Mouse (Mus musculus) hindbrain, embryonic 13.5 days (tissue): Measurements from ENCODE around the gene Ncoa7. TPM values are rescaled to one million over a fixed set of nuclear protein-coding genes. Genes with fewer than 3 reads are reported as not detected.

Experiments
- ATAC-seq: fragments of 200-750 bp; cut with Nextera tagmentation; 2 replicates; pipeline ENCODE4 v1.8.0; 2017; ENCODE audit warnings: moderate TSS enrichment; ENCODE audit not compliant: low FRiP score
- H3K27ac ChIP-seq: fragments of 300-500 bp; sonication (generic); 2 replicates; pipeline ENCODE4 v1.5.1; 2015; ENCODE audit warnings: inconsistent platforms, mild to moderate bottlenecking, moderate library complexity
- H3K27me3 ChIP-seq: fragments of 300-500 bp; sonication (generic); 2 replicates; pipeline ENCODE4 v1.6.1; 2015; ENCODE audit warnings: mild to moderate bottlenecking, inconsistent platforms
- H3K36me3 ChIP-seq: fragments of 300-500 bp; sonication (generic); 2 replicates; pipeline ENCODE4 v1.6.1; 2015; ENCODE audit warnings: mild to moderate bottlenecking, inconsistent platforms
- H3K4me1 ChIP-seq: fragments of 300-500 bp; sonication (generic); replicated peaks from 2 replicates; pipeline ENCODE4 v1.6.1; 2015; ENCODE audit warnings: inconsistent platforms
- H3K4me2 ChIP-seq: fragments of 300-500 bp; sonication (generic); 2 replicates; pipeline ENCODE4 v1.6.1; 2015; ENCODE audit warnings: inconsistent platforms, mild to moderate bottlenecking, moderate library complexity
- H3K4me3 ChIP-seq: fragments of 300-500 bp; sonication (generic); 2 replicates; pipeline ENCODE4 v1.5.1; 2015; ENCODE audit warnings: mild to moderate bottlenecking, inconsistent platforms
- H3K9ac ChIP-seq: fragments of 300-500 bp; sonication (generic); 2 replicates; pipeline ENCODE4 v1.6.1; 2015; ENCODE audit warnings: mild to moderate bottlenecking, inconsistent platforms
- H3K9me3 ChIP-seq: fragments of 300-500 bp; sonication (generic); 2 replicates; pipeline ENCODE4 v1.6.1; 2016; ENCODE audit warnings: inconsistent platforms
- WGBS: fragments of 180-500 bp; shearing (Covaris S2); methylation state at CpG from one replicate; pipeline ENCODE4 v1.1.7; 2015; 5-methylcytosine and 5-hydroxymethylcytosine counted together
- polyA plus RNA-seq: library from polyadenylated mRNA; unstranded; fragments of >200 nt; fragmentation: Nextera tagmentation; extraction: Ambion mirVana; gene quantifications from 2 replicates; pipeline ENCODE4 v1.2.1, GENCODE M21; 2015

Gene Ncoa7
- polyA plus RNA-seq, 1 experiment from 2014 or later = 12.6 TPM

GRCm38 (mm10) chr10:30729157-30730096 is 73.7 kb downstream of the Ncoa7 start:
- Histone ChIP-seq H3K36me3 (no peaks in the 10 kb centered on the region), H3K4me2 (no peak overlapping the region), H3K27ac (no peak overlapping the region), H3K4me3 (no peak overlapping the region), H3K9me3 (no peaks in the 10 kb centered on the region), H3K27me3 (no peaks in the 10 kb centered on the region), H3K4me1 (no peaks in the 10 kb centered on the region), H3K9ac (no peak overlapping the region)
- ATAC-seq = no peak
- WGBS = 87% methylated on average over 5 of the region's 5 CpGs

- no peak overlapping the region for H3K4me2 ChIP-seq
- no peaks in the 10 kb centered on the region for H3K9me3 ChIP-seq
- H3K9ac ChIP-seq = no peak overlapping the region
- no peak for ATAC-seq
- WGBS = 100% methylated on average over 1 of the region's 1 CpGs
- no peaks in the 10 kb centered on the region for H3K4me1 ChIP-seq
- H3K27me3 ChIP-seq = no peaks in the 10 kb centered on the region
- no peak overlapping the region for H3K4me3 ChIP-seq
- no peak overlapping the region for H3K27ac ChIP-seq
- peaks cover 9% of the 10 kb centered on the region; the same call in 1 of the 2 replicates for H3K36me3 ChIP-seq
Measured at GRCm38 (mm10) chr10:30723014-30723413, 80.1 kb downstream of the Ncoa7 start.

- 86% methylated on average over 3 of the region's 3 CpGs for WGBS
- 0 out of 2 replicates have a peak, but pooled peaks have one; percentile 3 for ATAC-seq
- Histone ChIP-seq H3K27ac (no peak overlapping the region), H3K4me3 (no peak overlapping the region), H3K36me3 (peaks cover 9% of the 10 kb centered on the region; the same call in 1 of the 2 replicates), H3K4me2 (no peak overlapping the region), H3K27me3 (no peaks in the 10 kb centered on the region), H3K9ac (no peak overlapping the region), H3K9me3 (no peaks in the 10 kb centered on the region), H3K4me1 (no peaks in the 10 kb centered on the region)
Measured at GRCm38 (mm10) chr10:30720556-30720955, 82.6 kb downstream of the Ncoa7 start.

GRCm38 (mm10) chr10:30719947-30720346 is 83.2 kb downstream of the Ncoa7 start:
- Histone ChIP-seq H3K27me3 (no peaks in the 10 kb centered on the region), H3K36me3 (peaks cover 9% of the 10 kb centered on the region; the same call in 1 of the 2 replicates), H3K4me2 (no peak overlapping the region), H3K4me1 (no peaks in the 10 kb centered on the region), H3K9me3 (no peaks in the 10 kb centered on the region), H3K27ac (no peak overlapping the region), H3K9ac (no peak overlapping the region), H3K4me3 (no peak overlapping the region)
- 0 out of 2 replicates have a peak, but pooled peaks have one; percentile 29 for ATAC-seq
- 95% methylated on average over 1 of the region's 1 CpGs for WGBS

- H3K9me3 ChIP-seq = no peaks in the 10 kb centered on the region
- no peak overlapping the region for H3K27ac ChIP-seq
- H3K27me3 ChIP-seq = no peaks in the 10 kb centered on the region
- H3K4me1 ChIP-seq = no peaks in the 10 kb centered on the region
- H3K36me3 ChIP-seq = peaks cover 9% of the 10 kb centered on the region; the same call in 1 of the 2 replicates
- H3K4me2 ChIP-seq = no peak overlapping the region
- ATAC-seq = peak; percentile 77
- WGBS = 23% methylated on average over 4 of the region's 4 CpGs
- H3K9ac ChIP-seq = no peak overlapping the region
- H3K4me3 ChIP-seq = no peak overlapping the region
Measured at GRCm38 (mm10) chr10:30718703-30719340, 84.3 kb downstream of the Ncoa7 start.

- Histone ChIP-seq H3K36me3 (peaks cover 5% of the 10 kb centered on the region; the same call in 1 of the 2 replicates), H3K9me3 (no peaks in the 10 kb centered on the region), H3K4me1 (no peaks in the 10 kb centered on the region), H3K4me2 (no peak overlapping the region), H3K27ac (no peak overlapping the region), H3K4me3 (no peak overlapping the region), H3K9ac (no peak overlapping the region), H3K27me3 (no peaks in the 10 kb centered on the region)
- ATAC-seq = no peak
Measured at GRCm38 (mm10) chr10:30716171-30716570, 87.0 kb downstream of the Ncoa7 start.

- Histone ChIP-seq H3K4me3 (no peak overlapping the region), H3K9ac (no peak overlapping the region), H3K36me3 (no peaks in the 10 kb centered on the region), H3K27me3 (no peaks in the 10 kb centered on the region), H3K4me1 (no peaks in the 10 kb centered on the region), H3K4me2 (no peak overlapping the region), H3K9me3 (no peaks in the 10 kb centered on the region), H3K27ac (no peak overlapping the region)
- ATAC-seq = no peak
- WGBS = 89% methylated on average over 1 of the region's 1 CpGs
Measured at GRCm38 (mm10) chr10:30712540-30712939, 90.6 kb downstream of the Ncoa7 start.

GRCm38 (mm10) chr10:30709846-30710403 is 93.2 kb downstream of the Ncoa7 start:
- WGBS = 92% methylated on average over 7 of the region's 7 CpGs
- no peak for ATAC-seq
- H3K36me3 ChIP-seq = no peaks in the 10 kb centered on the region

GRCm38 (mm10) chr10:30708039-30708438 is 95.1 kb downstream of the Ncoa7 start:
- peaks cover 4% of the 10 kb centered on the region; the same call in 1 of the 2 replicates for H3K36me3 ChIP-seq
- no peak overlapping the region for H3K4me2 ChIP-seq
- H3K4me1 ChIP-seq = no peaks in the 10 kb centered on the region
- no peaks in the 10 kb centered on the region for H3K9me3 ChIP-seq
- no peak for ATAC-seq
- H3K27ac ChIP-seq = no peak overlapping the region
- no peaks in the 10 kb centered on the region for H3K27me3 ChIP-seq
- WGBS = 83% methylated on average over 5 of the region's 5 CpGs
- H3K9ac ChIP-seq = no peak overlapping the region
- H3K4me3 ChIP-seq = no peak overlapping the region

More at GRCm38 (mm10) chr10:30709846-30710403, 93.2 kb downstream of the Ncoa7 start:
- no peaks in the 10 kb centered on the region for H3K27me3 ChIP-seq
- no peak overlapping the region for H3K4me2 ChIP-seq
- H3K9ac ChIP-seq = no peak overlapping the region
- H3K9me3 ChIP-seq = no peaks in the 10 kb centered on the region
- H3K4me1 ChIP-seq = no peaks in the 10 kb centered on the region
- no peak overlapping the region for H3K27ac ChIP-seq
- H3K4me3 ChIP-seq = no peak overlapping the region

GRCm38 (mm10) chr10:30702663-30703062 is 100.5 kb downstream of the Ncoa7 start:
- Histone ChIP-seq H3K9ac (no peak overlapping the region), H3K27me3 (no peaks in the 10 kb centered on the region), H3K4me2 (no peak overlapping the region), H3K27ac (no peak overlapping the region), H3K36me3 (peaks cover 6% of the 10 kb centered on the region), H3K4me1 (no peaks in the 10 kb centered on the region), H3K9me3 (no peaks in the 10 kb centered on the region), H3K4me3 (no peak overlapping the region)
- 92% methylated on average over 1 of the region's 1 CpGs for WGBS
- no peak for ATAC-seq

- no peak for ATAC-seq
- H3K9me3 ChIP-seq = no peaks in the 10 kb centered on the region
- H3K27me3 ChIP-seq = no peaks in the 10 kb centered on the region
- no peak overlapping the region for H3K9ac ChIP-seq
- H3K4me2 ChIP-seq = no peak overlapping the region
- H3K4me3 ChIP-seq = no peak overlapping the region
- WGBS = 96% methylated on average over 3 of the region's 3 CpGs
- no peak overlapping the region for H3K27ac ChIP-seq
- H3K4me1 ChIP-seq = no peaks in the 10 kb centered on the region
- peaks cover 22% of the 10 kb centered on the region for H3K36me3 ChIP-seq
Measured at GRCm38 (mm10) chr10:30686862-30687261, 116.3 kb downstream of the Ncoa7 start.

- Histone ChIP-seq H3K27me3 (no peaks in the 10 kb centered on the region), H3K4me1 (no peaks in the 10 kb centered on the region), H3K27ac (no peak overlapping the region), H3K9me3 (no peaks in the 10 kb centered on the region), H3K4me3 (no peak overlapping the region), H3K9ac (no peak overlapping the region), H3K36me3 (no peaks in the 10 kb centered on the region), H3K4me2 (no peak overlapping the region)
- no peak for ATAC-seq
- 97% methylated on average over 4 of the region's 4 CpGs for WGBS
Measured at GRCm38 (mm10) chr10:30683449-30683848, 119.7 kb downstream of the Ncoa7 start.
